Mouse (Mus musculus): ENCODE measurements around the gene Dip2c. TPM values are rescaled to one million over a fixed set of nuclear protein-coding genes. Genes with fewer than 3 reads are reported as not detected.
A peak's percentile ranks its signal among the peaks of the same experiment; 100 is the strongest.

The Dip2c gene
- total and polyA plus RNA-seq, 3 experiments: 8.0 to 26.8 (median 18.8) TPM

DNA sequence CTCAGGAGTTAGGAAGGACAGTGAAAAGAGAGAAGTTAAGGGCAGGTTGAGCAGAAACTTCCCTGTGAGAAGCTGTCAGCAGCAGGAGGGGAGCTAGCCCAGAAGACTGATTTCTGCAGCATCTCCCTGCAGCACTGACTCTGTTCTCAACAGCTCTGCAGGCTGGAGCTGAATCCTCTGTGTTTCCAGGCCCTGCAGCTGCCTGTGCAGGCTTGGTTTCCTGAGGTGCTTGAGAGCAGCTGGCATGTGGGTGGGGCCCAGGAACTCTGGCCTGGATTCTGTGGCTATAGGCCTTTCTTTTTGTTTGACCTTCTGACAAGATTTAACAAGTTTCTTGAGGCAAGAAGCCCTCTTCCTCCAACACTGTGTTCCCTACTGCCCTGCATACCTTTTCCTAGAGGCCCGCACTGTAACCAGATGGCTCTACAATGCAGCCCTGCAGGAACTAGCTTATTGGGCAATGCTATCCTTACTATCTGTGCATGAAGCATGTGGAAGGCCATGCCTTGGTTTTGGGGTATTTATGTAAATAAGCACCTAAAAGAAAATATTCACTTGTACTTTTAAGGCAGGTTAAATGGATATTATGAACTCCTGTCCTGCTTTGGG lies 53.1 kb downstream of the Dip2c start:
- DNase-seq: no peak

DNA sequence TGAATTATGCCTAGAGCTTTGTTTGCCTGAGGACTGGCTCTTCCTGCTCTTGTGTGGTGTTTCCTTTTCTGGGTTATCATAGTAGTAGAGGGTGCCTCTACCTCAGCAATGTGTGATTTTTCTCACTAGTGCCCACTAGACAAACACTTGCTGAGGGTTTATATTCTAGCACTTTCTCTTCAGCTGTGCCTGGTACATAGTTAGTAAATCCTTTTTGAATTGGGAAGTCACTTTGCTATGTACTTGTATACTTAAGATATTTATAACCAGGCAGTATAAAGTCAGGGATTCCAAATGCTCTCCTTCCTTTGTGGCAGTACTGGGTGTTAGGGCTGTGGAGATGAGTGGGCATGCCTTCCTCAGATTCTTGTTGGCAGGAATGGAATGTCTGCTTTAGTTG lies 56.9 kb downstream of the Dip2c start:
- DNase-seq: no peak

DNA sequence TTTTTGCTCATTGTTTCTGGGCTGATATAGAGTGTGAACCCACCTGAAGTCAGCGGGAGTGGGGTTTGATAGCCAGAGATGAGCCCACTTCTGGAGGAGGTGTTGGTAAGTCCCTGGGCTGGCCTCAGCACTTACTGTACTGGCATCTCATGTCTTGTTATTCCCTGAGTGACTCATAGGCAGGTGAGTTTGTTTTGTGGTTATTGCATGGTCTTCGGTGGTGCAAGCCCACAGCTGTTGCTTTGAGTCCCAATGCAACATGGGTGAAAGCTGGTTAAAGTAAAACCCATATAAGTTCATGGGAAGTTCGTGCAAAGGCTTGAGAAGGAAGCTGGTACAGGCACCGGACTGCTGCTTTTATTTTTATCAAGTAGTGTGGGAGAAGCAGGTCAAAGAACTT lies 64.0 kb downstream of the Dip2c start:
- no peak for DNase-seq

DNA sequence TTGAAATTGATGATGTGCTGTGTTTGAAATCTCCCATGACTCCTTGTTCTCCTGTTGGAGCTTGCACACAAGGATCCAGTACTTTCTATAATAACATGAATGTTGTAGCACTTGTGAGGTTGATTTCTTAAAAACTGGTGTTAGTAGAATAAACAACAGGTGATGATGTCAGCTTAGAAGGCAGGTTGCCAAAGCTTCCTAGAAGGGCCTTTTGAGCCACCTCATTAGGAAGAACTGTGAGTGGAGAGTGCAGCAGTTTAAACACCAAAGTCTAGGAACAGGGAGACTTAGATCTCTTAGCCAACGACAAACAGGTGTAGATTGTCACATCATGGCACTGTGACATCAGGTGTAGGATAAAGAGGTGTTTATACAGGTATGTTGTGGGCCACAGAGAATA lies 66.4 kb downstream of the Dip2c start:
- no peak for DNase-seq

- no peak for DNase-seq
Observed at GRCm38 (mm10) chr13:9347448-9347847, 71.1 kb downstream of the Dip2c start.

DNA sequence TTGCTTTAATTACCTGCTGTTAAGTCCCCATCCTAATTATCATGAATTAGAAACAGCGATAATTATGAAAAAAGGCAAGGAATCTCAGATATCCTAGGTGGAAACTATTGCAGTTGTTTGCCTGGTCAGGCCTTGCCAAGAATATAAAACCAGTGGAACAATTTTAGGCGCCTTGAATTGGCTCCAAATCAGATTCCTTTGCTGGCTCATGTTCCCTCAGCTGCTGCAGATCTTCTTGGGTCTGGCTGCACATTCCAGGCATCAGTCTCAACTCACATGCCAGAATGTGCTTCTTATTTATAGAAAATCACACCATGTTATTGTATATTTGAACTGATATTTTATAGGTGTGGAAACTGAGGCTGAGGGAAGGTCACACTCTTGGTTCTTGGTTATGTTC lies 74.3 kb downstream of the Dip2c start:
- DNase-seq: peak; percentile 18

DNA sequence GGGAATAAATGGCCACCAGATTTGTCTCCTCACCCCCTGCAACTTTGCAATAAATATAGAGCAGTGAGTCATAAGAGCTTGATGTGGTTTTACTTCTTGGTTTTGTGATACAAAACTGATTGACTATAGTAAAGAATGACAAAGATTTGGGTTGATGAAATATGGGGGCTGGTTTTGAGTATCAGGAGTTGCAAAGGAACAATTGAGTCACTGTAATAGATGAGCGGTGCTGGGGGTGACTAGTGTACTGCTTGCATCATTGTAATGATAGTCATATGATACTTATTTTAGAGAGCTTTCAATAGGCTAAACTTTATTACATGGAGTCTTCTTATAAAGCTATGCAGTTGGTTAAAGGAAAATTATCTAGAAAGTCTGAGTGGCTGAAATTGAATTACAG lies 77.6 kb downstream of the Dip2c start:
- no peak for DNase-seq

- no peak for DNase-seq
Observed at GRCm38 (mm10) chr13:9355331-9355730, 79.0 kb downstream of the Dip2c start.

- DNase-seq: no peak
Observed at GRCm38 (mm10) chr13:9361457-9361856, 85.1 kb downstream of the Dip2c start.

DNA sequence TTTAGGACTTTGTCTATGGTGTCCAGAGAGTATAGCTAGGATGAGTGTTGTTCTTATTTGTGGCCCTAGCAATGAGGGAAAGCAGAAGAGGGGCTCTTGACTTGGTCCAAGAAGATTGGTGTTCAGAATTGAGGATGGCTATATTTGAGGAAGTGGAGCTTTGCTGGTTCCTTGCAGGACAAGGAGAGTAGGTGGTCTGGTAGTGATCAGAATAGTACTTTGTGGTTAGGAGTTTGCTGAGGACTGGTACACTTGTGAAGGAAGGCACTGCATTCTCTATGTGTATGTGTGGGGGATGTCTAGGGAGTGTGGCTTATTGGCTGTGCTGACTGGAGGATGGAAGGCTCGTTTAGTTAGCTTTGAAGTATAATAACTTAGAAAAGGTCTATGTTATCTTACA lies 95.1 kb downstream of the Dip2c start:
- DNase-seq: no peak

DNA sequence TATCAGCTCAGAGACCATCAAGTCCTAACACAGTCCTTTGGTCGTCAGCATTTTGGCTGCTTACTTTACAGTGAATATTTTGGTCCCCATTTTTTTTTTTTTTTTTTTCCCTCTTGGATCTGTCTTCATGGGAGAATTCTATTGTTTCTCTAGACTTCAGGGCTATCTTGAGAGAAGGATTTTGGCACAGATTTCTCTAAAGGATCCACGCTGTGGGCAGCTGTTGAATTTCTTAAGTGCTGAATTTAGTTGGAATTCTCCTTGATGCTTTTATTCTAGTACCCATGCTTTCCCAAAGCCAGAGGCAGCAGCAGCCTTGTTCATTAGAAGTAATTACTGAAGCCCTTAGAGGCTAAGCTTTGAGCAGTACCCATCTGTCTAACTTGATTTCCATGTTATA lies 100.8 kb downstream of the Dip2c start:
- DNase-seq: no peak

- peak; percentile 20 for DNase-seq
Observed at GRCm38 (mm10) chr13:9380740-9381410, 104.5 kb downstream of the Dip2c start.

DNA sequence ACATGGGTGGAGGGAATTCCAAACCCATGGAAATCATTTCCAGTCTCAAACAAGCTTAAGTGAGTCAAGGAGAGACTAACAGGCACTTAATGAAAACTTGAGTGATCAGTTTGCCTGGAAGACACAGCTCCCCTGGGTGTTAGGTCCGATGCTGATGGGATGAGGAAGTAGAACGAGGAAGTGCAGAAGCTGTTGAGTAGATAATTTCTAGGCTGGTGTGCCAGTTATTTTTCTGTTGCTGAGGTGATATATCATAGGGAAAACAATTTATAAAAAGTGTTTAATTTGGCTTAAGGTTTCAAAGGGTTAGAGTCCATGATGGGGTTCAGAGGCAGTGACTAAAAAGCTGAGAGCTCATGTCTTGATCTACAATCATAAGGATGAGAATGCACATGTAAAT lies 111.7 kb downstream of the Dip2c start:
- DNase-seq: no peak

GRCm38 (mm10) chr13:9389334-9389733 lies 113.0 kb downstream of the Dip2c start:
- DNase-seq: no peak

GRCm38 (mm10) chr13:9390204-9390804 lies 114.0 kb downstream of the Dip2c start:
- peak; percentile 14 for DNase-seq

DNA sequence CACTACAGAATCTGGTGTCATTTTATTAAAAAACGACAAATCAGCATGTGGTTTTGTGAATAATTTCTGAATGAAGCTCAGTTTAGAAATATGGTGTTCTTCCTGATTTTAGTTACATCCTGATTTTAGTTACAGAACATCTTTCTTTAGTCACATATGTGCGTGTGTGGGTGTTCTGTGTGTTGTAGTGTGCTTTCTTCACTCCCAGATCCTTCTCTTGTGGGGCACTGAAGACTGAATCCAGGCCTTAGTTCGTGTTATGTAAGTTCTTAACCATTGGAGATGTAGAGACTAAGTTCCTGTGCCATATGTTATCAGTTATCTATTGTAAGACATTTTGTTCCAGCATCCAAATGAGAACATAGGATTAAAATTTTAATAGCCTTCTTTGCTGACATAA lies 117.1 kb downstream of the Dip2c start:
- DNase-seq: no peak

DNA sequence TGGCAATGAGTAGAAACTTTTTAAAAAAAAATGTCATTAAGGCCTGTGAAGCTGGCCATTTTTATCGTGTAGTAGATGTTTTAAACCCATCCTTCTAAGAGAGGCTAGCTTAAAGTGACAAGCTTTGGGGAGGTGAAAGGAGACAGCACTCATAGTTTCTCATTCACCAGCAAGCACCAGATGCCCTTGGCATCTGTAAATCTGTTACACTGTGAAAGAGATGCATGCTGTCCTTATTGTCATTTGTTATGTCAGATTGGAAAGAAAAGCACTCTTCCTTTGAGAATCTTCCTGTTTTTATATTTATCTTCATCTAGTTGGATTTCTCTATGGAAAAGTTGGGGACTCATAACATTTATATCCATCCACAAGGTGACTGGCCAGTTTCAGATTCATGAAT lies 119.0 kb downstream of the Dip2c start:
- no peak for DNase-seq

GRCm38 (mm10) chr13:9398846-9399245 lies 122.5 kb downstream of the Dip2c start:
- no peak for DNase-seq

- DNase-seq: no peak
Observed at GRCm38 (mm10) chr13:9405399-9405798, 129.1 kb downstream of the Dip2c start.

DNA sequence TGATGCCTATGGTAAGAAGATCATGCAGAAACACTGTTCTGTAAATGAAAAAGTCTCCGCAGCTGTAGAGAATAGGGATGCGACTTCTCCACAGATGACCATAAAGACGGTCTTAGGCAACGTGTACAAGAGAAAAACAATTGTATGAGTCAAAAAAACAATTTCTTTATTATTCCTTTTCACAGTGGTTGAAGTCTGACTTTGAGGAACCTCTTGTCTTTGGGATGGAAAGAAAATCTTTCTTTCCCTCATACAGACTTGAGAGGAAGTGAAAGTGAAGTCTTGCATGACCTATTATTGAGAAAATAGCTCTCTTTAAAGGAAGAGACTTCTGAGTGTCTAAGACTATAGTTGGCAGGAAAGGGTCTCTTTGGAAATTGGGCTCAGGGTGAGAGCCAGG lies 132.7 kb downstream of the Dip2c start:
- DNase-seq: no peak

DNA sequence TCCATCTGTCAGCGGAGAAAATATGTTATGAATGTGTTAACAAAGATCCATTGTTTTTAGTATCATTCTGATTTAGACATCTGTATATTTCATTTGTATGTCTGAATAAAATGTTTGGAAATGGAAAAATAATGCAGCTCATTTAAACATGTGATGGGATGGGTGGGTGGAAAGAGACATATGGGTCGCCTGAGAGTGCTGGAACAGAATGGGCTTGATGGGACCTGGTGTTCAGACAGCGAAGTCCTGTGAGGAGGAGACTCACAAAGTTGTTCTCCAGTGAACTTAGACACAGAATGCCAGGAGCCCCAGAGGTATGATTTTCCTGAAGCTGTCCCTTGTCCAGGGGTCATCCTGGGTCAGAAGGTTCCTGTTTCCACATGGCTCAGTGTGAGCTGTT lies 142.1 kb downstream of the Dip2c start:
- no peak for DNase-seq

- no peak for DNase-seq
Observed at GRCm38 (mm10) chr13:9419213-9419612, 142.9 kb downstream of the Dip2c start.

- DNase-seq: no peak
Observed at GRCm38 (mm10) chr13:9421949-9422348, 145.6 kb downstream of the Dip2c start.

GRCm38 (mm10) chr13:9422876-9423275 lies 146.5 kb downstream of the Dip2c start:
- no peak for DNase-seq

Measured in adrenal gland, adult 2 months (tissue).